Mouse (Mus musculus) ZHBTc4 (cell line): ENCODE measurements at regions not wholly inside any gene's neighbourhood (a gene's known extent, or its start where the extent isn't known, plus 50 kb on each side); places are given as distances from the start of the nearest gene placed in this dataset.

Source experiments
- DNase-seq: peaks from one replicate; pipeline ENCODE4 v3.0.0-alpha.2; 2011; ENCODE audit warnings: low read depth, low spot score

DNA sequence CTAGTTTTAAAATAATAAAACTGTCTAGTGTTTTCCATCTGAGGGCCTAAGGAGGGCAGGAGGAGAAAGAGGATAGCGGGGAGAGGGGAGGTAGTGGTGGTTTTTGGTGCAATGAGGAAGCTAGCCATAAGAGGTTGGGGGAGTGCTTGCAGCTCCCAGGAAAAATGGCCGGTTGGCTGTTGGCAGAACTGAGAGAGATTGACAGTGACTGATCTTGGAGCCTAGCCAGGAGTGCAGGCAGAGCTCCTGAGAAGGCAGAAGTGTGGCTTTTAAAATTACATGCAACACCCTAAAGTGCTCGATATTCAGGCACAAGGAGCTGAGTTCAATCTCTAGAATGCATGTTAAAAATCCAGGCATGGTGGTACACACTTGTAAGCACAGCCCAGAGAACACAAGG is 938.3 kb upstream of the 2610301B20Rik start:
- no peak for DNase-seq

DNA sequence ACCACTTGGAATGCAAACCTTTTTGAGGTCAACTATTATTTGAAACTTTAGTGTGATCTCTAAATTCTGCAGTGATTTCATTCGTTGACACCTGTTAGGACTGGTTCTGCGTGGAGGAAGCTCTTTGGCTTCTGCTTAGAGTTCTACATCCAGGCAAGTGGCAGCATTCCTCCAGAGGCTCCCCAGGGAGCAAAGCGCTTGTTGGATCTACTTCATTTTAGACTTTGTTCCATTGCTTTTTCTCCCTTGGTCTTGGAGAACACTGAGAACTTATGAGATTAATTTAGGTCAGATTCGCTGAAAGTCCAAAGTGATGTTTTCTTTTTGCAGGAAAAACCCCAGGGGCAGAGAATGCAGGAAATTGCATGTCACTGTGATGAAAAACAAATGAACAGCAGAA is 922.9 kb upstream of the 2610301B20Rik start:
- no peak for DNase-seq

DNA sequence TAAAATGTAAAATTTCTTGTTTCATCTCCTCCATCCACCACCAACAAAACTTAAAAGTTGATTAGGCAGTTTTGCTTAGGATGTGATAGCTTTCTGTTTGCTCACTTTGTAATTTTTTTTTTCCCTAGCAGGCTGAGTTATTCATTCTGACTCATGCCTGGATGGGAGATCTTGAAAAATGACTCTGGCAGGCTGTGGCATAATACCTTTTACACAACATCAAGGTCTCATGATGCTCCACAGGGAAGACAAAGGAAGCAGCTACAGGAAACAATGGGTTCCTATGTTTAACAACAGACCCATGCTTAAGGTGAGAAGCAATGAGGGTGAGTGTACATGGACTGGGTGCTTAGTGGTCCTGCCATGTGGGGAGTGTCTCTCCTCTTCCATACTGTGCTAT is 899.7 kb upstream of the 2610301B20Rik start:
- no peak for DNase-seq

GRCm38 (mm10) chr4:9981354-9982040 is 892.8 kb upstream of the 2610301B20Rik start:
- DNase-seq: no peak

DNA sequence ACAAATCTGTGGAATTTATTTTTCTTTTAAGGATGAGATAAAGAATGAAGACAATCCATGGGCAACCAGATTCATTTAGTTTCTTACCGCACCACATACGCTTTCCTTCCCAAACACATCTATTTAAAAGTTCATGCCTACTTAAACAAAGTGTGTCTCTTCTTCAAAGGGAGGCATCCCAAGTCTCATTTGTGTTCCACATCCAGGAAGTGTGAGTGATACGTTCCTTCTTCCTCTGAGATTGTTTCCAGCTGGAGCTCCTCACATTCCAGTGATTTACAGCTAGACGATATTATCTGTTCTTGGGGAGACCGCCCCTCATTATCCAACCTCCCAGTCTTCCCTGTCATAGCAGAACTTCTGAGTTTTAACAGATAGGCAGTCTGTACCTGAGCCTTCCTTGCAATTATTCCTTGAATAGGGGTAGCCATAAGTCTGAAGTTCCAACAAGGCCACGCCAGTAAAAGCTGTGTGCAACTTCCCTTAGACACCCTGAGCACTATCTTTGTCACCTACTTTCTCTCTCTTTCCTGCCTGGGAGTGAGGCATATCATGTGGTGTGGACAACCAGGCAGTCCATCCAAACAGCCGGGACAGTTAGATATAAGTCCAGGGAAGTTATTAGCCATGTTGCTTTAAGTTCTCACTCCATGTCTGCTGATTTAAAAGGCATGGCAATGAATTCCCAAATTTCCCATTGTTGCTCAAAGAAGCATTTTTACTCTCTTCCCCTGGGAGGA is 891.3 kb upstream of the 2610301B20Rik start:
- no peak for DNase-seq

DNA sequence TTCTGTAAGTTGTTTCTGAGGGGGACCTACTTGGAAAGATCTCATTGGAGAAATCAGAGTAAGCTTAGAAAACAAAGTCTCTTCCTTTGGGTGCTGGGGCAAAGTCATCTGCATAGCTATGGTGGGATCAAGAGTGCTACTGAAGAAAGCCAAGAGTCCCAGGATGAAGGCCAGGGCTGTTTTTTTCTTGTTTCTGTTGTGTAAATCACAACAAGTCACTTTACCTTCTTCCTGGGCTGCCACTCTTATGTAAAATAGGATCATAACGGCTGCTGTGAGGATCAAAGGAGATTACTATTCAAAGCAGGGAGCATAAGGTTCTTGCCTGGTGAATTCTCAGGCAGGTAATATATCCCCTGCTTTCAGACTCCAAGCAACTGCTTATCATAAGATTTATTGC is 880.4 kb upstream of the 2610301B20Rik start:
- DNase-seq: peak; percentile 57

DNA sequence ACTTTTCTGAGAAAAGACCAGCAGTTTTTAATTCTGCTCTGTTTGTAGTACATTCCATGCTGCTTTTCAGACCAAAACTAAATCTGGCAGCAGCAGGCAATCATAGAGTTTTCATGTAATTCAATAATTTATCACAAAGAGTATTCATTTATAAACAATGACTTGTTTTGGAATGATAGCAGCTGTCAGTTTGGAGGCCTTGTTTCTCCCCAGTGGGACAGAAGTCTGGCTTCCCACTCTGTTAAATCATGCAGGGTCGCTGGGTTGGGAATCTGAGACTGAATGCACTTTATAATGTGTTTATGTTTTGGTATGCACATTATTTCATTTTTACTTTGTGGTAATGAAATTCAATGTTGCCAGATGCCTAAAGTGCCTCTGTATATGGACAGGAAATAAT is 879.8 kb upstream of the 2610301B20Rik start:
- DNase-seq: no peak

DNA sequence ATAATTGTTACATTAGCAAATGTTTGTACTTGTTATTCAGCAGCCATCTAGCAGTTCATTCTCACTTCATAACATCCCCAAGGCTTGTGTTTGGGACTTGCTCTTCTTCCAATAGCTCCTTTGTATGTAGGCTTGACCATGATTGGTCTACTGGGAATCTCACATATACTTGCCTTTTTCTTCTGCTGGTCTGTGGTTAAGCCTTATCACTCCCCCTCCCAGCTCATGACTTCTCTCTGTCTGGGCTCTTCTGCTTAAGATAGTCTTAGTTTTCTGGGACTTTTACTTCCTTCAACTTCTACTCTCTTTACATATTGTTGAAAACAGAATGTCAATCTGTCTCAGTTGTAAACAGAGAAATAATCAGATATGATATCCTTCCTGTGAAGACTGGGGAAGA is 844.0 kb upstream of the 2610301B20Rik start:
- no peak for DNase-seq

- DNase-seq: no peak
Observed at GRCm38 (mm10) chr4:10031764-10032163, 842.5 kb upstream of the 2610301B20Rik start.

- DNase-seq: no peak
Observed at GRCm38 (mm10) chr4:10035336-10035735, 839.0 kb upstream of the 2610301B20Rik start.

GRCm38 (mm10) chr4:10041301-10042093 is 832.8 kb upstream of the 2610301B20Rik start:
- no peak for DNase-seq

DNA sequence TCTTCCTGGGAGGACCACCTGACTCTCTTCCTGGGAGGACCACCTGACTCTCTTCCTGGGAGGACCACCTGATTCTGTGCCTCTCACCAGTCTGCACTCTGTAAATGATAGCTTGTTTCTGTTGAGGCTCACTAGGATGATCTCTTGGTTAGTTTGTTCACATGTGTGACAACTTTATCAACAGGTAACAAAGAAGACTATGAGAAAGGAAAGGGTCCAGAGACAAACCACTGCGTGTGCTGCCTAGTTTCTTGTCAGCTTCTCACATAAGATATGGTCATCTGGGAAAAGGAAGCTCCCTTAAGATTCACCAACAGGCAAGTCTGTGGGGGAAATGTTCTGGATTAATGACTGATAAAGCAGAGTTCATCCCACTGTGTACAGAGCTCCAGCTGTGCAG is 825.5 kb upstream of the 2610301B20Rik start:
- no peak for DNase-seq

DNA sequence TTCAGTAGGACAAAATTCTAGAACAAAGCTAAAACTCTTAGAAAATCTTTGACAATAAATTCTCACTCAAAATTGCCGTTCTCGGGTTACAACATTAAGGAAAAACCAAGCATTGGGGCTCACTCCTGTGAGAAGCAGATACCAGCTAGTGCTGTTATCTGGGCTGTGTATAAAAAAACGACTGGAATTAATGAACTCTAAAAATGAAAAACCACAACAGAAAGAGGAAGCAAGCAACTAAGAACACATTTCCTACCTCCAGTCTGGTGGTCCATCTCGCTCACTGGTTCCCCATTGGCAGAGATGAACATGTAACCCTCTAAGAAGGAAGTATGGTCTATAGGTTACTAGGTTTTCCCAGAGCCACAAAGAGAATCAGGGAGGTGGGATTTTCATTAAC is 824.9 kb upstream of the 2610301B20Rik start:
- no peak for DNase-seq

DNA sequence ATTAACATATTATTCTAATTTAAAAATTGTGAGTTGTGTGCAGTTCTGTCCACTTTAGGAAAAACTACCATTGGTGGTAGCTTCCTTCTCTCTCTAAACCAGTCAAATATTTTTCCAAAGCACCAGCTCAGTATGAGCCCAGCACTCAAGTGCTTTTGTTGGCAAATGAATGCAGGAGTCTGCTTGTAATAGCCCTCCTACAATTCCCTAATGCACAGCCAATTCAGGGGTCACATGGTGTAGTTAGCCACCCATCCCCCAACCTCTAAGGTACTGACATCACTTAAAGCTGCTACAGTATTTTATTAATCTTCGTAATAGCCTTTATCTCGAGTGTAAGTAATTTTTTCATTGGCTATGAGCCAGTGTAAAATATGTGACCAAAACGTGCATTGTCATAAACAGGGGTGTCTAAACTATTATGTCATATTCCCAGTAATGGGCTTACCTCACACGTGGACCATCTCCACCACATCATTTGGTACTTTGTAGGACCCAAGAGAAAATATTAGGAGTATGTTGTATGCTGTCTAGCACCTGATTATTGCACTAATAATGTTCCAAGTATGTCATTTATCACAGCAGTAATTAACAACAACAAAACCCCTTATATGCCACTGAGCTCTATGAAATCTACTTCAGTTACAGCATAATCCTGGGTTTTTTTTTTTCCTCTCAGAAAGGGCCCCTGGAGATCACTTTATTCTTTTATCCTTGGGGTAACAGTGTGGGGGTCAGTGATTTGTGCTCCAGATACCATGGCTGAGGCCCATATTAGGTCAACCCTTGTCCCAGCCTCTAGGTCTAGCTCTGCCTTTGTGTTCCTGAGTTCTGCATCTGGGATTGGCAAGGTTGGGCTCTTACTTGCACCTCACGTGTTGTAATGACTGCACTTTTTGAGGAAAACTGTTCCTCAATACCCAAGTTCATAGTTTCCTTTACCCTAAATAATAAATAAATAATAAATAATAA is 822.7 kb upstream of the 2610301B20Rik start:
- DNase-seq: no peak

DNA sequence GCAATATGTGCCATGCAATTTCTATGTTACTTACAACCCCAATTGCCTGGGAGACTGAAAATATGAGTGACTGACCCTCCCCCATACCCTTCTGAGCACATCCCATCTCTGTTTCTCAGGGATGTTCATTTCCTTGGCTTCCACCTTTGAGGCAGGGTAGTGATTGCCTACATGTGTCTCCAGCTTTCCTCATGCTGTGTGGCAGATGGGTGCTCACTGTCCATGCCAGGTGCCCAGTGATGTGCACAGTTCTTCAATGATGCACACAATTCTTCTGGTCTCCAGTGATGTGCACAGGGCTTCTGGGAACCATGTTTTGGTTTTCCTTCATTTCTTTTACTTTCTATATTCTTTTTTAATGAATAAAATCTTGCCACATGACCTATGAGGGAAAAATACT is 821.4 kb upstream of the 2610301B20Rik start:
- DNase-seq: no peak

- DNase-seq: peak; percentile 65
Observed at GRCm38 (mm10) chr4:10072500-10073106, 801.7 kb upstream of the 2610301B20Rik start.

DNA sequence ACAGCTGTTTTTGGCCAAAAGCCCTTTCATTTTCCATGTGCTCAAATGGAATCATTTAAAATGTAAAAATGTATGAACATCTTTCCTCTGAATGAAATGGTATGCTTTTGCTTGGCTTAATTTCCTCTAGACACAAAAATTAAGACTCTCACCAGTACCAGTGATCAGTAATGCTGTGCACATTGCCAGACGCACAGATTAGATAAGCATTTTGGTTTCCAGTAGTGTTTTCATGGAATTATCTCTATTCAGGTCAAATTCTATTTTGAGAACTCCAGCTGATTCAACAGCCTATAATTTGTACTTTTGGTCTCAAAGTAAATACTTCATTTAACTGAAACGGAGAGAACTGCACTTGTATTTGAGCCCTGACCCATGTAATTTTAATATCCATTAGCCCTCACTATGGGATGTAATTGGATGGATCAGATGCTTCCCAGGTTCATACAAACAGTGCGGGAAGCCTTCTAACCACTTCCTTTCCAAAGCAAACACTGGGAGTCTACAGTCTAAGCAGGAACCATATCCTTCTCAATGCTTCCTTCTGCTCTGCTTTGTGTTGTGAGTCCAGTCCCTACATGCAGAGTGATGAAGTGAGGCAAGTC is 794.6 kb upstream of the 2610301B20Rik start:
- DNase-seq: no peak

DNA sequence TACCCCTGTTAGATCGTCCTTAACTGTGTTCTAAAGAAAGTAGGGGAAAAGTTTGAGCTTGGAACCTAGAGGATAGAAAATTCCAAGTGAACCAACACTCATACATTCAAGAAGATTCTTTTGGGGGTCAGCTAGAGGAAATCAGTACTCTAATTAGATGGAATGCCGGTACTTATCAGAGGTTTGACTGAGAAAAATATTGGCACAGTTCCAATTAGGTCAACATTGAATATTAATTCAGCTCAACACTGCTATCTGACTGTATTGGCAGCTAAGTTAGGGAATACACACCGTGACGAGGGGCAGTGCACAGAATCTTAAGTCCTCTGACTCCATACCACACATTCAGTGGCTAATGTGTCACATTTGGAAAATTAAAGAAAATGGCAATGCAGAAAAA is 759.5 kb upstream of the 2610301B20Rik start:
- DNase-seq: no peak

DNA sequence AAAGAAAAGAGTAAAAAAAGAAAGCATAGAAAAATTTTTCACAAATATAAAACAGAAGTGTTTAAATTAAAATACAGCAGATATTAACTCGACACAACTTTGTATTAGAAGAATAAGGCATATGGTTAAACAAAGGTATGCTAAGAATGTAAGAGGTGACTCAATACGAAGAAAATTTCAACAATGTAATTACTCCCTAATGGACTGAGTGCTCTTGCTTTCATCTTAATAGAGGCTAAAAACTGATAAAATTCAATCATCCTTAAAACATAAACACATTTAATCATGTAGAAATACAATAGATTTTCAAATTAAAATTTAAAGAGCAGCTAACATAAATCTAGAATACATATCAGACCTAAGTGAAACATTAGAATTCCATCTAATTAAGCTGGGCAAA is 756.3 kb upstream of the 2610301B20Rik start:
- DNase-seq: no peak

DNA sequence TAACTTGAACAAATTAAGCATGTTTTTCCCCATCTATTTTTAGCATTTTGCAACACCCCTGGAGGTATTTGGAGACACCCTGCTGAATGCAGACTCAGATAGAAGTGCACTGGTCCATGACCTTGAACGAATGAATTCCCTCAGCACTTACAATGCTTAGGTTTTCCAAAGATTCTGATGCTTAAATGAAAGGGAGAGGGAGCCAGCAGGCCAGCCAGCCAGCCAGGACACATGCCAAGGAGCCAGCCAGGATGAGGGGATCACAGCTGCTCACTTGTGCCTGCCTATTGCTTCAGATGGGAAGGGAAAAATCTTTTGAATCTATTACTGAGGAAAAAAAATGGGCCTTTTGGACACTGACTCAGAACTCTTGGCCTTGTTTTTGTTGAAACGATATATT is 750.0 kb upstream of the 2610301B20Rik start:
- no peak for DNase-seq
